Mouse (Mus musculus) CH12.LX (cell line): Measurements from ENCODE around the gene Mbtps1. TPM values are rescaled to one million over a fixed set of nuclear protein-coding genes. Genes with fewer than 3 reads are reported as not detected.

Experiments
- DNase-seq: peaks from one replicate; pipeline ENCODE4 v3.0.0-alpha.2; 2013; ENCODE audit errors: extremely low read depth
- H3K27ac ChIP-seq: 2 replicates; pipeline ENCODE4 v1.5.1; 2012; ENCODE audit warnings: low read depth, mild to moderate bottlenecking, control low read depth, moderate library complexity; ENCODE audit not compliant: insufficient read depth
- H3K27me3 ChIP-seq: replicated peaks from 2 replicates; pipeline ENCODE3; 2012; ENCODE audit warnings: inconsistent platforms
- H3K36me3 ChIP-seq, 2 experiments: replicated peaks in 1 of 2; 2 replicates each; pipeline versions ENCODE3 to v1.6.1; 2012; ENCODE audit warnings: inconsistent platforms in 1 of 2, low read length in 1 of 2, mild to moderate bottlenecking in 1 of 2, mixed read lengths in 1 of 2, moderate library complexity in 1 of 2; ENCODE audit not compliant: control insufficient read depth in 1 of 2, insufficient read depth in 1 of 2
- H3K4me1 ChIP-seq, 2 experiments: 2 replicates each; pipeline ENCODE4 v1.6.1; 2012; ENCODE audit warnings: inconsistent platforms in 1 of 2, moderate library complexity in 1 of 2; ENCODE audit not compliant: insufficient read depth in 2 of 2, control insufficient read depth in 1 of 2
- H3K4me2 ChIP-seq: 2 replicates; pipeline ENCODE4 v1.6.1; 2012; ENCODE audit warnings: low read depth, mild to moderate bottlenecking, control low read depth; ENCODE audit not compliant: poor library complexity, insufficient read depth, severe bottlenecking
- H3K4me3 ChIP-seq, 3 experiments: fragments of 150-350 bp in 1 of 3; sonication (generic) in 1 of 3; replicated peaks in 1 of 3; 2 replicates each; pipeline versions ENCODE3 to v1.5.1; 2011 to 2012; ENCODE audit warnings: low read depth in 2 of 3, low read length in 2 of 3, mild to moderate bottlenecking in 2 of 3, moderate library complexity in 2 of 3, control low read depth in 1 of 3, improper control_type of control experiment in 1 of 3, inconsistent platforms in 1 of 3, mixed read lengths in 1 of 3; ENCODE audit not compliant: poor library complexity in 1 of 3
- H3K79me2 ChIP-seq: replicated peaks from 2 replicates; pipeline ENCODE4 v1.6.1; 2012; ENCODE audit warnings: mild to moderate bottlenecking, moderate library complexity; ENCODE audit not compliant: control insufficient read depth, poor library complexity, insufficient read depth, severe bottlenecking; ENCODE audit errors: extremely low read depth
- H3K9ac ChIP-seq: 2 replicates; pipeline ENCODE4 v1.6.1; 2012; ENCODE audit warnings: low read depth, mild to moderate bottlenecking, control low read depth, moderate library complexity; ENCODE audit not compliant: insufficient read depth
- H3K9me3 ChIP-seq: replicated peaks from 2 replicates; pipeline ENCODE3; 2012; ENCODE audit warnings: low read length, inconsistent platforms, mixed read lengths
- ETS1 ChIP-seq: conservative IDR thresholded peaks from 2 replicates; pipeline ENCODE4 v1.6.1; 2012; ENCODE audit warnings: low read depth, mild to moderate bottlenecking, inconsistent platforms, low read length, improper control_type of control experiment, moderate library complexity
- GABPA ChIP-seq: IDR thresholded peaks from 2 replicates; pipeline ENCODE4 v1.6.1; 2012; ENCODE audit warnings: low read depth, low read length, improper control_type of control experiment, inconsistent platforms; ENCODE audit not compliant: insufficient replicate concordance
- JUND ChIP-seq: conservative IDR thresholded peaks from 2 replicates; pipeline ENCODE4 v1.6.1; 2011; ENCODE audit warnings: low read depth, low read length, improper control_type of control experiment
- MAX ChIP-seq: IDR thresholded peaks from 2 replicates; pipeline ENCODE4 v1.6.1; 2011; ENCODE audit warnings: low read length, improper control_type of control experiment
- MAZ ChIP-seq: IDR thresholded peaks from 2 replicates; pipeline ENCODE4 v1.6.1; 2012; ENCODE audit warnings: low read depth, mild to moderate bottlenecking, inconsistent platforms, low read length, improper control_type of control experiment, moderate library complexity
- MYC ChIP-seq: IDR thresholded peaks from 2 replicates; pipeline ENCODE4 v1.6.1; 2011; ENCODE audit warnings: low read depth, mild to moderate bottlenecking, improper control_type of control experiment, low read length
- PAX5 ChIP-seq: IDR thresholded peaks from 2 replicates; pipeline ENCODE4 v1.6.1; 2012; ENCODE audit warnings: low read length, inconsistent platforms, mixed read lengths
- RAD21 ChIP-seq: IDR thresholded peaks from 2 replicates; pipeline ENCODE4 v1.6.1; 2011; ENCODE audit warnings: low read depth, mild to moderate bottlenecking, low read length, improper control_type of control experiment, moderate library complexity
- SIN3A ChIP-seq: IDR thresholded peaks from 2 replicates; pipeline ENCODE4 v1.6.1; 2012; ENCODE audit warnings: low read length, improper control_type of control experiment, inconsistent platforms
- SMC3 ChIP-seq: IDR thresholded peaks from 2 replicates; pipeline ENCODE4 v1.6.1; 2011; ENCODE audit warnings: low read depth, low read length, improper control_type of control experiment
- TBP ChIP-seq: conservative IDR thresholded peaks from 2 replicates; pipeline ENCODE4 v1.6.1; 2011; ENCODE audit warnings: low read depth, low read length, improper control_type of control experiment
- USF1 ChIP-seq: IDR thresholded peaks from 2 replicates; pipeline ENCODE4 v1.6.1; 2014; ENCODE audit warnings: low read depth, mild to moderate bottlenecking, inconsistent platforms, low read length, improper control_type of control experiment
- USF2 ChIP-seq: conservative IDR thresholded peaks from 2 replicates; pipeline ENCODE4 v1.6.1; 2011; ENCODE audit warnings: low read depth, low read length, improper control_type of control experiment
- ZC3H11A ChIP-seq: IDR thresholded peaks from 2 replicates; pipeline ENCODE4 v1.6.1; 2012; ENCODE audit warnings: low read depth, mild to moderate bottlenecking, inconsistent platforms, low read length, improper control_type of control experiment
- ZKSCAN1 ChIP-seq: IDR thresholded peaks from 2 replicates; pipeline ENCODE4 v1.6.1; 2012; ENCODE audit warnings: low read depth, inconsistent platforms, low read length, improper control_type of control experiment, borderline replicate concordance
- ZNF384 ChIP-seq: IDR thresholded peaks from 2 replicates; pipeline ENCODE4 v1.6.1; 2012; ENCODE audit warnings: low read depth, low read length, improper control_type of control experiment, inconsistent platforms
- dilution Hi-C: fragments of 300-500 bp; cut with MboI; formaldehyde crosslinking; loops from 2 replicates; pipeline ENCODE4 v1.14.3; 2020; ENCODE audit warnings: low sequenced_read_pairs; ENCODE audit not compliant: extremely low pct_unique_long_range_greater_than_20kb, extremely low pct_ligation_motif_present
- in situ Hi-C: fragments of 300-500 bp; cut with MboI; formaldehyde crosslinking; loops from 3 replicates; pipeline ENCODE4 v1.14.3; 2019; ENCODE audit warnings: low sequenced_read_pairs, low pct_ligation_motif_present, low pct_unique_long_range_greater_than_20kb, mixed read lengths
- polyA plus RNA-seq: library from polyadenylated mRNA; unstranded; fragments of >175 nt; gene quantifications from 2 replicates; pipeline ENCODE4 v1.2.1, GENCODE M21; 2012; ENCODE audit warnings: low read depth; ENCODE audit not compliant: insufficient read length
- total RNA-seq, 2 experiments: library from RNA; depleted of rRNA; stranded (reverse); fragments of 300-350 nt in 1 of 2; fragments of >200 nt in 1 of 2; gene quantifications; 2 replicates each; pipeline ENCODE4 v1.2.3; 2012 to 2014

The Mbtps1 gene
- total and polyA plus RNA-seq, 3 experiments = 32.6 to 41.1 (median 40.7) TPM

GRCm38 (mm10) chr8:119557132-119557531, 1.4 kb downstream of the Mbtps1 start:
- peak overlapping the region; percentile 76 to 96 (median 91) for H3K4me3 ChIP-seq
- peaks cover 58% of the 10 kb centered on the region for H3K79me2 ChIP-seq
- H3K4me1 ChIP-seq = peaks cover 3 to 50% of the 10 kb centered on the region in 2 experiments; a peak in 3 of 4 replicates
- H3K27me3 ChIP-seq = no peaks in the 10 kb centered on the region
- no peaks in the 10 kb centered on the region for H3K9me3 ChIP-seq
- peak; percentile 59 for TF ChIP-seq ZNF384
- no peak for TF ChIP-seq GABPA
- no peak for TF ChIP-seq JUND
- no peak for TF ChIP-seq RAD21
- DNase-seq = no peak
- in situ Hi-C loops (loop anchor here (5.0 kb wide), 1 partner anchor 45 kb away; no protein-coding TSS in a partner anchor), dilution Hi-C loops (no loop called here)
- no peak overlapping the region for H3K27ac ChIP-seq
- peak overlapping the region; percentile 95 for H3K4me2 ChIP-seq
- peaks cover 4 to 39% of the 10 kb centered on the region in 2 experiments for H3K36me3 ChIP-seq
- H3K9ac ChIP-seq = peak overlapping the region; percentile 99

GRCm38 (mm10) chr8:119555861-119556260, 2.7 kb downstream of the Mbtps1 start:
- in situ Hi-C loops = loop anchor here (5.0 kb wide), 1 partner anchor 46 kb away; no protein-coding TSS in a partner anchor
- TF ChIP-seq PAX5 = no peak
- no peak for TF ChIP-seq USF2
- TF ChIP-seq ETS1 = no peak
- no peak for TF ChIP-seq TBP
- no peak for TF ChIP-seq SIN3A
- no peak for TF ChIP-seq SMC3
- TF ChIP-seq ZKSCAN1 = no peak
- no peak for TF ChIP-seq MAX
- no peak for TF ChIP-seq MYC
- TF ChIP-seq USF1 = no peak
- no peak for TF ChIP-seq MAZ
- no peak for TF ChIP-seq ZC3H11A
- TF ChIP-seq, all 38 proteins: peak for 0
- no peaks in the 10 kb centered on the region for H3K9me3 ChIP-seq
- H3K4me3 ChIP-seq = no peak overlapping the region
- dilution Hi-C loops = no loop called here
- peaks cover 3 to 42% of the 10 kb centered on the region in 2 experiments for H3K36me3 ChIP-seq
- DNase-seq = no peak
- H3K9ac ChIP-seq = no peak overlapping the region
- peaks cover 70% of the 10 kb centered on the region for H3K79me2 ChIP-seq
- H3K4me1 ChIP-seq = peaks cover 3 to 56% of the 10 kb centered on the region in 2 experiments; a peak in 3 of 4 replicates
- no peaks in the 10 kb centered on the region for H3K27me3 ChIP-seq
- no peak overlapping the region for H3K27ac ChIP-seq
- no peak overlapping the region for H3K4me2 ChIP-seq
